Mouse (Mus musculus): ENCODE results near the gene 1700016C15Rik. TPM values are rescaled to one million over a fixed set of nuclear protein-coding genes. Genes with fewer than 3 reads are reported as not detected.

1700016C15Rik gene
- total and polyA plus RNA-seq, 3 experiments: not detected

GRCm38 (mm10) chr1:177713635-177714396 is 15.8 kb upstream of the 1700016C15Rik start:
- Histone ChIP-seq H3K4me3 (no peak overlapping the region), H3K9ac (ENCODE audit: low read depth, low read length) (no peak overlapping the region), H3K79me2 (replicated peaks; ENCODE audit: control insufficient read depth, insufficient read depth, low read length) (no peaks in the 10 kb centered on the region), H3K27ac (no peak overlapping the region), H3K4me1 (ENCODE audit: control insufficient read depth, insufficient read depth, low read length) (no peaks in the 10 kb centered on the region), H3K36me3 (ENCODE audit: control insufficient read depth, insufficient read depth, low read length) (no peaks in the 10 kb centered on the region), H3K27me3 (ENCODE audit: control insufficient read depth, insufficient read depth, low read length) (no peaks in the 10 kb centered on the region)
- WGBS: 67% methylated on average over 3 of the region's 3 CpGs
- DNase-seq: no peak
- intact Hi-C loops (cut with DNase I): no loop called here
- TF ChIP-seq CTCF (IDR thresholded peaks at IDR 0.05) (no peak), EP300 (IDR thresholded peaks at IDR 0.05; ENCODE audit: insufficient read depth, low read depth, low read length) (no peak), POLR2A (IDR thresholded peaks at IDR 0.05; ENCODE audit: insufficient read depth, low read depth, low read length) (no peak)

DNA sequence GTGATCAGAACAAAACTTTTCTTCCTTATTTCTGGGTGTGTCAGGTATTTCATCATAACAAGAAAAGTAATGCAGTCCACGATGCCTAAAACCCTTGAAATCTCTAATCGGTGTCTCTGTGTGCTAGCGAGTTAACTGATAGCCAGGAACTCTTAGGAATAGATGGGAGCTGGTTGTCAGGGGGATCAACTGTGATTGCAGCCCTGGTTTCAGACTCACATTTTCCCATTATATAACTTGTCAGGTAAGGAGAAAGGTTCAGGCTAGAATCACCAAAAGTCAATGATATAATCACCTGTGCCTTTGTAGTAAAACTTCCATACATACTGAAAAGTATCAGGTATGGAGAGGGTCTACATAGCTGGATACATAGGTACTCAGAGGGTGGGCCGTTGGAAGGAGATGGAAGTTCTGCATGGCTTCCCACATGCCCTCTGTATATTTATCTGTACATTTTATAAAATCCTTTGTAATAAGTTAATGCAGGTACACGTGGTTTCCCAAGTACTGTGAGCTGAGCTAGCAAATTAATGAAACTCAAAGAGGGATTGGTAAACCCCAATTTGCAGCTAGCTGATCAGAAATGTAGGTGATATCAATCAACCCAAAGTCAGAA is 15.1 kb upstream of the 1700016C15Rik start:
- H3K79me2 ChIP-seq (replicated peaks; ENCODE audit: control insufficient read depth, insufficient read depth, low read length): no peaks in the 10 kb centered on the region
- no peaks in the 10 kb centered on the region for H3K4me1 ChIP-seq (ENCODE audit: control insufficient read depth, insufficient read depth, low read length)

GRCm38 (mm10) chr1:177716448-177716847 is 13.2 kb upstream of the 1700016C15Rik start:
- no peak overlapping the region for H3K4me3 ChIP-seq
- no peaks in the 10 kb centered on the region for H3K79me2 ChIP-seq (replicated peaks; ENCODE audit: control insufficient read depth, insufficient read depth, low read length)
- H3K27ac ChIP-seq: no peak overlapping the region
- TF ChIP-seq CTCF (IDR thresholded peaks at IDR 0.05) (no peak), EP300 (IDR thresholded peaks at IDR 0.05; ENCODE audit: insufficient read depth, low read depth, low read length) (no peak), POLR2A (IDR thresholded peaks at IDR 0.05; ENCODE audit: insufficient read depth, low read depth, low read length) (no peak)
- WGBS: 56% methylated on average over 3 of the region's 3 CpGs
- no peaks in the 10 kb centered on the region for H3K27me3 ChIP-seq (ENCODE audit: control insufficient read depth, insufficient read depth, low read length)
- H3K9ac ChIP-seq (ENCODE audit: low read depth, low read length): no peak overlapping the region
- H3K4me1 ChIP-seq (ENCODE audit: control insufficient read depth, insufficient read depth, low read length): no peaks in the 10 kb centered on the region
- intact Hi-C loops (cut with DNase I): no loop called here
- DNase-seq: no peak
- H3K36me3 ChIP-seq (ENCODE audit: control insufficient read depth, insufficient read depth, low read length): no peaks in the 10 kb centered on the region

More for the DNA sequence above, 15.1 kb upstream of the 1700016C15Rik start:
- no peak overlapping the region for H3K9ac ChIP-seq (ENCODE audit: low read depth, low read length)
- intact Hi-C loops (cut with DNase I): no loop called here
- TF ChIP-seq CTCF (IDR thresholded peaks at IDR 0.05): no peak
- no peak for TF ChIP-seq EP300 (IDR thresholded peaks at IDR 0.05; ENCODE audit: insufficient read depth, low read depth, low read length)
- TF ChIP-seq POLR2A (IDR thresholded peaks at IDR 0.05; ENCODE audit: insufficient read depth, low read depth, low read length): no peak
- H3K4me3 ChIP-seq: no peak overlapping the region
- no peaks in the 10 kb centered on the region for H3K27me3 ChIP-seq (ENCODE audit: control insufficient read depth, insufficient read depth, low read length)
- no peak overlapping the region for H3K27ac ChIP-seq
- H3K36me3 ChIP-seq (ENCODE audit: control insufficient read depth, insufficient read depth, low read length): no peaks in the 10 kb centered on the region
- no peak for DNase-seq
- 81% methylated on average over 5 of the region's 5 CpGs for WGBS

- Histone ChIP-seq H3K27ac (no peak overlapping the region), H3K4me3 (no peak overlapping the region), H3K9ac (ENCODE audit: low read depth, low read length) (no peak overlapping the region), H3K79me2 (replicated peaks; ENCODE audit: control insufficient read depth, insufficient read depth, low read length) (no peaks in the 10 kb centered on the region), H3K27me3 (ENCODE audit: control insufficient read depth, insufficient read depth, low read length) (no peaks in the 10 kb centered on the region), H3K4me1 (ENCODE audit: control insufficient read depth, insufficient read depth, low read length) (no peaks in the 10 kb centered on the region), H3K36me3 (ENCODE audit: control insufficient read depth, insufficient read depth, low read length) (no peaks in the 10 kb centered on the region)
- no peak for DNase-seq
- no peak for TF ChIP-seq POLR2A (IDR thresholded peaks at IDR 0.05; ENCODE audit: insufficient read depth, low read depth, low read length)
- no peak for TF ChIP-seq CTCF (IDR thresholded peaks at IDR 0.05)
- no peak for TF ChIP-seq EP300 (IDR thresholded peaks at IDR 0.05; ENCODE audit: insufficient read depth, low read depth, low read length)
- intact Hi-C loops (cut with DNase I): no loop called here
- WGBS: 59% methylated on average over 7 of the region's 7 CpGs
Observed at GRCm38 (mm10) chr1:177717057-177717835, 12.4 kb upstream of the 1700016C15Rik start.

- TF ChIP-seq EP300 (IDR thresholded peaks at IDR 0.05; ENCODE audit: insufficient read depth, low read depth, low read length) (no peak), CTCF (IDR thresholded peaks at IDR 0.05) (no peak), POLR2A (IDR thresholded peaks at IDR 0.05; ENCODE audit: insufficient read depth, low read depth, low read length) (no peak)
- intact Hi-C loops (cut with DNase I): no loop called here
- no peak overlapping the region for H3K27ac ChIP-seq
- H3K79me2 ChIP-seq (replicated peaks; ENCODE audit: control insufficient read depth, insufficient read depth, low read length): no peaks in the 10 kb centered on the region
- H3K4me1 ChIP-seq (ENCODE audit: control insufficient read depth, insufficient read depth, low read length): no peaks in the 10 kb centered on the region
- no peak overlapping the region for H3K9ac ChIP-seq (ENCODE audit: low read depth, low read length)
- DNase-seq: no peak
- no peaks in the 10 kb centered on the region for H3K36me3 ChIP-seq (ENCODE audit: control insufficient read depth, insufficient read depth, low read length)
- no peak overlapping the region for H3K4me3 ChIP-seq
- WGBS: 77% methylated on average over 11 of the region's 11 CpGs
- H3K27me3 ChIP-seq (ENCODE audit: control insufficient read depth, insufficient read depth, low read length): no peaks in the 10 kb centered on the region
Observed at GRCm38 (mm10) chr1:177718340-177719028, 11.1 kb upstream of the 1700016C15Rik start.

All from heart, adult 2 months (tissue).